Mouse (Mus musculus): ENCODE measurements around the gene Capza1. TPM values are rescaled to one million over a fixed set of nuclear protein-coding genes. Genes with fewer than 3 reads are reported as not detected.
A peak's percentile ranks its signal among the peaks of the same experiment; 100 is the strongest.

Gene Capza1
- polyA plus RNA-seq, 1 experiment: 173 TPM

DNA sequence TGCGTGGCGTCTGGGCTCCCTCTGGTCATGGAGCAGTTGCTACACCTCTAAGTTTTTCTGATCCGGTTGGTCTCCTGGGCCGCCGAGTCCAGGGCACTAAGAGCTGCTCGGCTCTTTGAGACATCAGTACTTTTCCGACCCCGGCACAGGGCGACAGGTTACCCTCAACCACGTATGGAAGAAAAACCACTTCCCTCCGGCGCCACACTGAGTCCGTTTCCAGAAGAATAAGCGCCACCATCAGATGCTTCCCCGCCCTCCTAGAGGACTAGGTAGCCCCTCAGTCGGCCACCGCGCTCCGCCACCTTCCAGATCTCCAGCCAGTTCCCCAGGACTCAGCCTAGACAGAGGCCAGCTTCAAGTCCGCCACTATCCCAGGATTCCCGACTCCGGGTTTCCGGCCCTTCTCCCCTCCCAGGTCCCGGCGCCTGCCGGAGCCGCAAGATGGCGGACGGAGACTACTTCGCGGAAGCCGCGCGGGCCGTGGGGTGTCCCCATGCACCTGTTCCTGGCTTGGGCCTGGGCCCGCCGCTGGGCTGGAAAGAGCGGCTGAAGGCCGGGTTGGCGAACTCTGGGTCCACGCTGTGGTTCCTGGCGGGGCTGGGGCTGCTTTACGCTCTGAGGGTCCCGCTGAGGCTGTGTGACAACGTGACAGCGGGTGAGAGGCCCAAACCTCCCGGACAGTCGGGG, 491 bp upstream of the Capza1 start:
- H3K27ac ChIP-seq (ENCODE audit: insufficient read depth, low read depth, low read length): peak overlapping the region; percentile 90
- H3K4me1 ChIP-seq (ENCODE audit: control insufficient read depth, insufficient read depth, low read length): peaks cover 5% of the 10 kb centered on the region
- H3K4me3 ChIP-seq (ENCODE audit: insufficient read depth, low read length): peak overlapping the region; percentile 84
- no peak for TF ChIP-seq CTCF (IDR thresholded peaks at IDR 0.05; ENCODE audit: low read depth, low read length)
- peak; percentile 50; the same call in 1 of the 2 replicates for TF ChIP-seq POLR2A (IDR thresholded peaks at IDR 0.05; ENCODE audit: borderline replicate concordance, low read depth, low read length)

DNA sequence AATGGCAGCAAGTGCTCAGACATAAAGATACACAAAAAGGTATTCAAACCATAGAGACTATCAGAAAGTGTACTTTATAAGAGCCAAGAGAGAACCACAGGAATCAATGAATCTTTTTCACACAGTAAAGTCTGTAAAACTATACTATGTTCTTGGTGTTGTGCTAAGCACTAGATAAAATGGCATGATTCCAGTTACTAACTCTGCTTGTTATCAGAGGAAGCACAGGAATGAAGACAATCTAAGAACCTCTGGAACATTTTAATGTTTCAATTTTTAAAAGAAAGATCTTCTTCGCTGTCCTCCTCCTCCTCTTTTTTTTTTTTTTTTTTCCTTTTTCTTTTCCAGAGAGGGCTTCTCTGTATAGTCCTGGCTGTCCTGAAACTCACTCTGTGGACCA, 5.7 kb downstream of the Capza1 start:
- H3K4me1 ChIP-seq (ENCODE audit: control insufficient read depth, insufficient read depth, low read length): peaks cover 21% of the 10 kb centered on the region
- TF ChIP-seq CTCF (IDR thresholded peaks at IDR 0.05; ENCODE audit: low read depth, low read length) (no peak), POLR2A (IDR thresholded peaks at IDR 0.05; ENCODE audit: borderline replicate concordance, low read depth, low read length) (no peak)
- H3K27ac ChIP-seq (ENCODE audit: insufficient read depth, low read depth, low read length): no peak overlapping the region
- H3K4me3 ChIP-seq (ENCODE audit: insufficient read depth, low read length): no peak overlapping the region

DNA sequence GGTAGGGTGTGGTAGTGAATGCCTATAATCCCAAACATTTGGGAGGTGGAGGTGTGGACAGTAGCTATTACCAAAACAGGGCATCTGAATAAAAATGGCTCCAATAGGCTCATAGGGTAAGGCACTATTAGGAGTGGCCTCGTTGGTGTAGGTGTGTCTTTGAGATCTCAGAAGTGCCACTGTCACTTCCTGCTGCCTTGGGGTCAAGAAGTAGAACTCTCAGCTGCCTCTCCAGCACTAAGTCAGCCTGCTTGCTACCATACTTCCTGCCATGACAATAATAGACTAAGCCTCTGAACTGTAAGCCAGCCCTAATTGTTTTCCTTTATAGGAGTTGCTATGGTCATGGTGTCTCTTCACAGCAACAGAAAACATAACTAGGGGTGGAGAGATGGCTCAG, 8.2 kb downstream of the Capza1 start:
- Histone ChIP-seq H3K4me3 (ENCODE audit: insufficient read depth, low read length) (no peak overlapping the region), H3K27ac (ENCODE audit: insufficient read depth, low read depth, low read length) (no peak overlapping the region), H3K4me1 (ENCODE audit: control insufficient read depth, insufficient read depth, low read length) (peaks cover 18% of the 10 kb centered on the region)
- no peak for TF ChIP-seq POLR2A (IDR thresholded peaks at IDR 0.05; ENCODE audit: borderline replicate concordance, low read depth, low read length)
- TF ChIP-seq CTCF (IDR thresholded peaks at IDR 0.05; ENCODE audit: low read depth, low read length): no peak

DNA sequence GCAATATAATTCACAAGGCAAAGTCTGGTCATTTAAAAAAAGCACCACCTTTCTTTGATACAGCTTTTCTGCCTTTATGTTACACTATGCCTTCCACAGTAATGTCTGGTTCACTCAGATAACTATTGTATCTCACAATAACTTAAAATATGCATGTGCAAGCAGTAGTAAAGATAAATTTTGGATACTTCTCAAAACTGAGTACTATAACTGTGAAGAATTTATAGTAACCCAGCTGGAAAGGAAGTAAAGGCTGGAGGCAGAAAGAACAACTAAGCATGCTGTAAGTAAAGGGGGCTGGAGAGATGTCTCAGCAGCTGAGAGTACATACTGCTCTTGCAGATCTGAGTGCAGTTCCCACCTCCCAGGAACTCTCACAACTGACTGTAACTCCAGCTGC, 9.4 kb downstream of the Capza1 start:
- no peak overlapping the region for H3K4me3 ChIP-seq (ENCODE audit: insufficient read depth, low read length)
- H3K27ac ChIP-seq (ENCODE audit: insufficient read depth, low read depth, low read length): peak overlapping the region; percentile 31; the same call in 1 of the 2 replicates
- no peak for TF ChIP-seq CTCF (IDR thresholded peaks at IDR 0.05; ENCODE audit: low read depth, low read length)
- TF ChIP-seq POLR2A (IDR thresholded peaks at IDR 0.05; ENCODE audit: borderline replicate concordance, low read depth, low read length): no peak
- peaks cover 15% of the 10 kb centered on the region for H3K4me1 ChIP-seq (ENCODE audit: control insufficient read depth, insufficient read depth, low read length)

DNA sequence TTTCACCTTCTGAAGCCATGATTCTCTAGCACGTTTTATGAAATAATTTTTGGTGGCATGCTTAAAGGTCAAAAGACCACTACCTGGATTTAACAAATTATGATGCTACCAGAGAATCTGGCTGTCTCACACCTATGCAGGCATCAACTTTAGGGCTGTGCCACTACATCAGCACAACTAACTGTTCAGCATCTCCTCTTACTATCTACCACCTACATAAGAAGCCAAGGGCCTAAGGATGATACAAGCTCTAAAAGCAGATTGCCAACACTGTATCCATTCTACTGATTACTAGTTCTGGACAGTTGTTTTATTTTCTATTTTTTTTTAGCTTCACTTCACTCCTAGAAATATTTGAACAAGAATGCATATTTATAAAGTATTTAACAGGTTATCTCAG, 9.8 kb downstream of the Capza1 start:
- Histone ChIP-seq H3K27ac (ENCODE audit: insufficient read depth, low read depth, low read length) (no peak overlapping the region), H3K4me1 (ENCODE audit: control insufficient read depth, insufficient read depth, low read length) (peaks cover 15% of the 10 kb centered on the region), H3K4me3 (ENCODE audit: insufficient read depth, low read length) (no peak overlapping the region)
- TF ChIP-seq CTCF (IDR thresholded peaks at IDR 0.05; ENCODE audit: low read depth, low read length) (no peak), POLR2A (IDR thresholded peaks at IDR 0.05; ENCODE audit: borderline replicate concordance, low read depth, low read length) (no peak)

DNA sequence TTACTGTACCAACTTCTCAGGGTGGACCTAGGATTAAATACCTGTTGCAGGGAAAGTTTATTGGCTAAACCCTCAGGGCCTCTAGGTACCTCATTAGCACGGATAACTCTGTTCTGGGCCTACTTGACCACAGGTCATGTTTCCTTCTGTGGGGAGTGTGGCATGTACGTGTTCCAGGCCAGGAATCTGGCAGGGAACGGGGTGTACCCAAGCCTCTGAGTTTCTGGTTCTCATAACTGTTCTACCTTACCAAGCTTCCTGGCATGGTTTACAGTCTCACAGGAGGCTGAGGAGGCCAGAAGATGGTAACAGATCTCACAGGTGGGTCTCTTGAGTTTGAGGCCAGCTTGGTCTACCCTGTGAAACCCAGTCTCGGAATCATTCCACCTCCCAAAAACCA, 17.7 kb downstream of the Capza1 start:
- Histone ChIP-seq H3K27ac (ENCODE audit: insufficient read depth, low read depth, low read length) (no peak overlapping the region), H3K4me1 (ENCODE audit: control insufficient read depth, insufficient read depth, low read length) (no peaks in the 10 kb centered on the region), H3K4me3 (ENCODE audit: insufficient read depth, low read length) (no peak overlapping the region)
- TF ChIP-seq POLR2A (IDR thresholded peaks at IDR 0.05; ENCODE audit: borderline replicate concordance, low read depth, low read length): no peak
- no peak for TF ChIP-seq CTCF (IDR thresholded peaks at IDR 0.05; ENCODE audit: low read depth, low read length)

DNA sequence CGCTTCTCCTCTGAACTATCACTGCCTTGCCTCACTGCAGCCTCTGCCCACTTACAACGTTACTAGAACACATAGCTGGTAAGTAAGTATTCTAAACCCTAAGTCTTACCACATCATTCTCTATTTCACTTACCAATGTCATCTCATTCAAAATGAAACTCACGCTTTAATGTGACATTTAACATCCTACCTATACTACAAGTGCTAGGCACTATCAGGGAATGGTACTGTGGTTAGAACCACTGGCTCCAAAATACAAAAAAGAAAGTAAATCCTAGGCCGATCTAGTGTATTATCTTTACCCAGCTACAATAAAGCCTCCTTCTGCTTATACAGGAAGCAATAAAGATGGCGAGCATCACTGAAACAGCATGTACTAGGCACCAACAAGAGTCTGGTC, 23.3 kb downstream of the Capza1 start:
- Histone ChIP-seq H3K27ac (ENCODE audit: insufficient read depth, low read depth, low read length) (no peak overlapping the region), H3K4me3 (ENCODE audit: insufficient read depth, low read length) (no peak overlapping the region), H3K4me1 (ENCODE audit: control insufficient read depth, insufficient read depth, low read length) (no peaks in the 10 kb centered on the region)
- no peak for TF ChIP-seq POLR2A (IDR thresholded peaks at IDR 0.05; ENCODE audit: borderline replicate concordance, low read depth, low read length)
- no peak for TF ChIP-seq CTCF (IDR thresholded peaks at IDR 0.05; ENCODE audit: low read depth, low read length)

DNA sequence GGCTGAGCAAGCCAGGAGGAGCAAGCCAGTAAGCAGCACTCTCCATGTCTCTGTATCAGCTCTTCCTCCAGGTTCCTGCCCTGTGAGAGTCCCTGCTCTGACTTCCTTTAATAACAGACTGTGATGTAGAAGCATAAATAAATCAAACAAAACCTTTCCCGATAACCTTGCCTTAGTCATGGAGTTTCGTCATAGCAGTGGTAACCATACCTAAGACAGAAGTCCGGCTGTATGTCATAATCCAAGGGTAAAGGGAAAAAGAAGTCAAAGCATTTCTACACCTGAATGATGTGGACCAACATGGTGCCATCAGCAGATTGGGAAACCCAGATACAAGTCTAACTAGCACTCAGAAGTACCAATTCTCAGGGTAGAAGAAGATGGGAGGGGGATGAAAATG, 28.5 kb downstream of the Capza1 start:
- no peak overlapping the region for H3K27ac ChIP-seq (ENCODE audit: insufficient read depth, low read depth, low read length)
- no peak for TF ChIP-seq POLR2A (IDR thresholded peaks at IDR 0.05; ENCODE audit: borderline replicate concordance, low read depth, low read length)
- no peak for TF ChIP-seq CTCF (IDR thresholded peaks at IDR 0.05; ENCODE audit: low read depth, low read length)
- no peaks in the 10 kb centered on the region for H3K4me1 ChIP-seq (ENCODE audit: control insufficient read depth, insufficient read depth, low read length)
- H3K4me3 ChIP-seq (ENCODE audit: insufficient read depth, low read length): no peak overlapping the region

DNA sequence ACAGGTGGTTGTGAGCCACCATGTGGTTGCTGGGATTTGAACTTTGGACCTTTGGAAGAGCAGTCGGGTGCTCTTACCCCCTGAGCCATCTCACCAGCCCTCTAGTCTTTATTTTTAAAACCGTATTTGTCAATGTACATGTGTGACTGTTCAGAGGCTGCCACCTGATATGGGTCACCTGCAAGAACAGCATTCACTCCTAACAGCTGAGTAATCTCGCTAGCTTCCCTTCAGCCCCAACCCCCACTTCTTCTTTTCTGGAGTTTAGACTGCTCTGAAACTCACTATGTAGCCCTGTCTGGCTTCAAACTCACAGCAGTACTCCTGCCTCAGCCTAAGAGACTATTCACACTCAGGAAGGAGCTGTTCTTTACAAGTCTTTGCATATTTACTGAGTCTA, 41.9 kb downstream of the Capza1 start:
- no peak overlapping the region for H3K27ac ChIP-seq (ENCODE audit: insufficient read depth, low read depth, low read length)
- no peak for TF ChIP-seq CTCF (IDR thresholded peaks at IDR 0.05; ENCODE audit: low read depth, low read length)
- no peak for TF ChIP-seq POLR2A (IDR thresholded peaks at IDR 0.05; ENCODE audit: borderline replicate concordance, low read depth, low read length)
- no peak overlapping the region for H3K4me3 ChIP-seq (ENCODE audit: insufficient read depth, low read length)
- H3K4me1 ChIP-seq (ENCODE audit: control insufficient read depth, insufficient read depth, low read length): peaks cover 16% of the 10 kb centered on the region

DNA sequence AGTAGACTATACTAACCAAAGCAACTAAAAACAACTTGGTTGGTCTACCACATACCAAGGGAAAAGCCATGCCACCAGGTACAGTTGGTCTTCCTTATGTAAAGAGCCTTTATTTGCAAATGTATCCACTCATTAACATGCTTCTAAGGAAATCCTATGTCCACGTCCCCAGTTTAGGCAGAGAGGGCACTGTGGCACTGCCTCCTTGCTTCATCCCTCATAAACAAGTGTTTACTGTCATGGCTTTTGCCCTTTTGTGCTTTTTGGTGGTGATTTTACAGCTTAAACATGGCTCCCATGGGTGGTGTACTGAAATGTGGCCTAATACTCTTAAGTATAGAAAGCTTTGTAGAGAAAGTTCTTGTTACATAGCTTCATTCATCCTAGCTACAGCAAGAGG, 43.9 kb downstream of the Capza1 start:
- H3K27ac ChIP-seq (ENCODE audit: insufficient read depth, low read depth, low read length): no peak overlapping the region
- no peak overlapping the region for H3K4me3 ChIP-seq (ENCODE audit: insufficient read depth, low read length)
- peaks cover 20% of the 10 kb centered on the region for H3K4me1 ChIP-seq (ENCODE audit: control insufficient read depth, insufficient read depth, low read length)
- TF ChIP-seq CTCF (IDR thresholded peaks at IDR 0.05; ENCODE audit: low read depth, low read length): no peak

DNA sequence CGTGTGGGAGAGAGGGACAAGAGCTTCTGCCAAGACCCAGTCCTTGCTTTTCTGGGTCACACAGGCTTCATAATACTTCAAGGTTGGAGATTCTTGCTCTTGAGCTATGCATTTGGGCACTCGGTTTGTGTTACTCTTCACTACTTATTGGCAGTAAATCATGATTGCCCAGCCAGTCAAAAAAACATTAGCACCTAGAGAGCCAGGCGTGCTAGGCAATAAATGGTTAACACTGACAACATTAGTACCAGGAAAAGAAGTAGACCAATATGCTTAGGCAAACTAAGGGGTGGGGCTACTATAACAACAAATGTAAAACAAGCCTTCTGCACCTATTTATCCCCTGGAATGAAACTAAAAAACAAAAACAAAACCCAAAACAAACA, 45.6 kb downstream of the Capza1 start:
- Histone ChIP-seq H3K4me1 (ENCODE audit: control insufficient read depth, insufficient read depth, low read length) (peaks cover 20% of the 10 kb centered on the region), H3K27ac (ENCODE audit: insufficient read depth, low read depth, low read length) (no peak overlapping the region), H3K4me3 (ENCODE audit: insufficient read depth, low read length) (peak overlapping the region; percentile 71)
- no peak for TF ChIP-seq CTCF (IDR thresholded peaks at IDR 0.05; ENCODE audit: low read depth, low read length)
